Mouse (Mus musculus): Measurements from ENCODE around the gene Kbtbd6. TPM values are rescaled to one million over a fixed set of nuclear protein-coding genes. Genes with fewer than 3 reads are reported as not detected.
A peak's percentile ranks its signal among the peaks of the same experiment; 100 is the strongest.
"Not testable (repeated sequence)": the region's sequence is repeated elsewhere in the genome, so short reads cannot be mapped to it uniquely, and the experiment has no call there.

Kbtbd6 gene
- polyA plus RNA-seq, 1 experiment from 2014 or later: 5.7 TPM

- H3K27ac ChIP-seq: peak overlapping the region; percentile 80
- H3K4me3 ChIP-seq: peak overlapping the region; percentile 38
- peaks cover 18% of the 10 kb centered on the region for H3K4me1 ChIP-seq
- no peaks in the 10 kb centered on the region for H3K36me3 ChIP-seq (replicated peaks)
- 41% methylated on average over 16 of the region's 16 CpGs for WGBS
- H3K27me3 ChIP-seq (ENCODE audit: poor library complexity, severe bottlenecking): no peaks in the 10 kb centered on the region
- peak; percentile 33 for DNase-seq (ENCODE audit: extremely low spot score, low spot score)
- no peaks in the 10 kb centered on the region for H3K9me3 ChIP-seq
These were observed 6.5 kb upstream of the Kbtbd6 start for GRCm38 (mm10) chr14:79445055-79445620.

- not testable (repeated sequence) for H3K4me3 ChIP-seq; H3K27me3 ChIP-seq (ENCODE audit: poor library complexity, severe bottlenecking); H3K27ac ChIP-seq; DNase-seq (ENCODE audit: extremely low spot score, low spot score); H3K36me3 ChIP-seq (replicated peaks); H3K4me1 ChIP-seq
- peaks cover 12% of the 10 kb centered on the region for H3K9me3 ChIP-seq
- WGBS: 94% methylated on average over 8 of the region's 10 CpGs
These were observed 928 bp downstream of the Kbtbd6 start for GRCm38 (mm10) chr14:79452591-79452934.

GRCm38 (mm10) chr14:79460401-79460800, 8.8 kb downstream of the Kbtbd6 start:
- Histone ChIP-seq H3K36me3 (replicated peaks) (peaks cover 54% of the 10 kb centered on the region), H3K4me3 (no peak overlapping the region), H3K9me3 (no peaks in the 10 kb centered on the region), H3K27ac (no peak overlapping the region), H3K4me1 (no peaks in the 10 kb centered on the region), H3K27me3 (ENCODE audit: poor library complexity, severe bottlenecking) (no peaks in the 10 kb centered on the region)
- WGBS: 85% methylated on average over 1 of the region's 1 CpGs
- DNase-seq (ENCODE audit: extremely low spot score, low spot score): no peak

GRCm38 (mm10) chr14:79460988-79461387, 9.4 kb downstream of the Kbtbd6 start:
- 91% methylated on average over 4 of the region's 4 CpGs for WGBS
- Histone ChIP-seq H3K36me3 (replicated peaks) (peaks cover 60% of the 10 kb centered on the region), H3K9me3 (no peaks in the 10 kb centered on the region), H3K27ac (no peak overlapping the region), H3K4me3 (no peak overlapping the region), H3K27me3 (ENCODE audit: poor library complexity, severe bottlenecking) (no peaks in the 10 kb centered on the region), H3K4me1 (no peaks in the 10 kb centered on the region)
- DNase-seq (ENCODE audit: extremely low spot score, low spot score): no peak

GRCm38 (mm10) chr14:79465623-79466022, 14.0 kb downstream of the Kbtbd6 start:
- no peaks in the 10 kb centered on the region for H3K4me1 ChIP-seq
- no peaks in the 10 kb centered on the region for H3K9me3 ChIP-seq
- H3K4me3 ChIP-seq: no peak overlapping the region
- peaks cover 94% of the 10 kb centered on the region for H3K36me3 ChIP-seq (replicated peaks)
- DNase-seq (ENCODE audit: extremely low spot score, low spot score): no peak
- 93% methylated on average over 1 of the region's 1 CpGs for WGBS
- no peaks in the 10 kb centered on the region for H3K27me3 ChIP-seq (ENCODE audit: poor library complexity, severe bottlenecking)
- H3K27ac ChIP-seq: no peak overlapping the region

- no peaks in the 10 kb centered on the region for H3K4me1 ChIP-seq
- no peaks in the 10 kb centered on the region for H3K9me3 ChIP-seq
- DNase-seq (ENCODE audit: extremely low spot score, low spot score): no peak
- H3K27ac ChIP-seq: no peak overlapping the region
- no peaks in the 10 kb centered on the region for H3K27me3 ChIP-seq (ENCODE audit: poor library complexity, severe bottlenecking)
- WGBS: 32% methylated on average over 3 of the region's 3 CpGs
- peaks cover 94% of the 10 kb centered on the region for H3K36me3 ChIP-seq (replicated peaks)
- no peak overlapping the region for H3K4me3 ChIP-seq
These were observed 16.0 kb downstream of the Kbtbd6 start for GRCm38 (mm10) chr14:79467621-79468020.

- WGBS: 92% methylated on average over 2 of the region's 2 CpGs
- Histone ChIP-seq H3K4me1 (no peaks in the 10 kb centered on the region), H3K9me3 (no peaks in the 10 kb centered on the region), H3K4me3 (no peak overlapping the region), H3K27me3 (ENCODE audit: poor library complexity, severe bottlenecking) (no peaks in the 10 kb centered on the region), H3K27ac (no peak overlapping the region), H3K36me3 (replicated peaks) (peaks cover 98% of the 10 kb centered on the region)
- no peak for DNase-seq (ENCODE audit: extremely low spot score, low spot score)
These were observed 21.7 kb downstream of the Kbtbd6 start for GRCm38 (mm10) chr14:79473384-79473783.

GRCm38 (mm10) chr14:79480624-79481338, 29.1 kb downstream of the Kbtbd6 start, which contains the start of gene Elf1:
TSS of gene Elf1 (plus strand) at chr14:79481194.
- under 1% methylated on average over 95 of the region's 96 CpGs for WGBS
- peak within 1 kb of the TSS; percentile 91 for H3K4me3 ChIP-seq

GRCm38 (mm10) chr14:79481339-79482151, 29.9 kb downstream of the Kbtbd6 start, which contains the start of gene Wbp4:
TSS of gene Wbp4 (minus strand) at chr14:79481520.
- H3K27ac ChIP-seq: peak within 1 kb of the TSS; percentile 99
- peaks cover 26% of the 10 kb centered on the region for H3K36me3 ChIP-seq (replicated peaks)
- under 1% methylated on average over 86 of the region's 86 CpGs for WGBS
- peak; percentile 95 for DNase-seq (ENCODE audit: extremely low spot score, low spot score)
- peaks cover 39% of the 10 kb centered on the region for H3K4me1 ChIP-seq
- peaks cover 15% of the 10 kb centered on the region for H3K27me3 ChIP-seq (ENCODE audit: poor library complexity, severe bottlenecking)
- no peaks in the 10 kb centered on the region for H3K9me3 ChIP-seq
- H3K4me3 ChIP-seq: peak within 1 kb of the TSS; percentile 91

More at GRCm38 (mm10) chr14:79480624-79481338, 29.1 kb downstream of the Kbtbd6 start, which contains the start of gene Elf1:
- Histone ChIP-seq H3K9me3 (no peaks in the 10 kb centered on the region), H3K36me3 (replicated peaks) (peaks cover 33% of the 10 kb centered on the region), H3K4me1 (peaks cover 36% of the 10 kb centered on the region), H3K27me3 (ENCODE audit: poor library complexity, severe bottlenecking) (peaks cover 8% of the 10 kb centered on the region), H3K27ac (peak within 1 kb of the TSS; percentile 99)
- DNase-seq (ENCODE audit: extremely low spot score, low spot score): peak; percentile 88

- 1% methylated on average over 11 of the region's 11 CpGs for WGBS
- peaks cover 46% of the 10 kb centered on the region for H3K4me1 ChIP-seq
- H3K27ac ChIP-seq: peak overlapping the region; percentile 99
- peaks cover 21% of the 10 kb centered on the region for H3K27me3 ChIP-seq (ENCODE audit: poor library complexity, severe bottlenecking)
- no peak for DNase-seq (ENCODE audit: extremely low spot score, low spot score)
- H3K36me3 ChIP-seq (replicated peaks): peaks cover 20% of the 10 kb centered on the region
- no peaks in the 10 kb centered on the region for H3K9me3 ChIP-seq
- peak overlapping the region; percentile 91 for H3K4me3 ChIP-seq
These were observed 30.6 kb downstream of the Kbtbd6 start for GRCm38 (mm10) chr14:79482251-79482661.

- Histone ChIP-seq H3K9me3 (no peaks in the 10 kb centered on the region), H3K4me1 (peaks cover 52% of the 10 kb centered on the region), H3K27ac (peak overlapping the region; percentile 99), H3K27me3 (ENCODE audit: poor library complexity, severe bottlenecking) (peaks cover 21% of the 10 kb centered on the region), H3K4me3 (peak overlapping the region; percentile 91), H3K36me3 (replicated peaks) (peaks cover 14% of the 10 kb centered on the region)
- DNase-seq (ENCODE audit: extremely low spot score, low spot score): no peak
- 29% methylated on average over 15 of the region's 15 CpGs for WGBS
These were observed 31.2 kb downstream of the Kbtbd6 start for GRCm38 (mm10) chr14:79482747-79483355.

GRCm38 (mm10) chr14:79483611-79484120, 32.0 kb downstream of the Kbtbd6 start:
- no peaks in the 10 kb centered on the region for H3K9me3 ChIP-seq
- H3K27ac ChIP-seq: no peak overlapping the region
- peaks cover 53% of the 10 kb centered on the region for H3K4me1 ChIP-seq
- H3K4me3 ChIP-seq: peak overlapping the region; percentile 91; the same call in 1 of the 2 replicates
- peaks cover 21% of the 10 kb centered on the region for H3K27me3 ChIP-seq (ENCODE audit: poor library complexity, severe bottlenecking)
- DNase-seq (ENCODE audit: extremely low spot score, low spot score): no peak
- WGBS: 68% methylated on average over 8 of the region's 8 CpGs
- H3K36me3 ChIP-seq (replicated peaks): 0 out of 2 replicates have a peak, but pooled peaks cover 6% of the 10 kb centered on the region
